Mouse (Mus musculus): ENCODE measurements at regions not wholly inside any gene's neighbourhood (a gene's known extent, or its start where the extent isn't known, plus 50 kb on each side); places are given as distances from the start of the nearest gene placed in this dataset.

- DNase-seq, result no peak
Measured at GRCm38 (mm10) chr2:74930702-74931101, 105.1 kb downstream of the Mtx2 start.

GRCm38 (mm10) chr2:74933190-74933589 is 107.6 kb downstream of the Mtx2 start:
- DNase-seq, result peak; percentile 44

GRCm38 (mm10) chr2:74933771-74934170 is 108.2 kb downstream of the Mtx2 start:
- no peak for DNase-seq

- no peak for DNase-seq
Measured at GRCm38 (mm10) chr2:74938711-74939110, 113.1 kb downstream of the Mtx2 start.

GRCm38 (mm10) chr2:74941966-74942365 is 116.4 kb downstream of the Mtx2 start:
- no peak for DNase-seq

GRCm38 (mm10) chr2:74942611-74943198 is 117.1 kb downstream of the Mtx2 start:
- no peak for DNase-seq

GRCm38 (mm10) chr2:74945185-74945749 is 119.7 kb downstream of the Mtx2 start:
- DNase-seq, result no peak

- DNase-seq, result no peak
Measured at GRCm38 (mm10) chr2:74951401-74952260, 126.0 kb downstream of the Mtx2 start.

GRCm38 (mm10) chr2:74954101-74954500 is 128.5 kb downstream of the Mtx2 start:
- DNase-seq, result no peak

GRCm38 (mm10) chr2:74955281-74956128 is 129.9 kb downstream of the Mtx2 start:
- DNase-seq, result no peak

GRCm38 (mm10) chr2:74956129-74956450 is 130.5 kb downstream of the Mtx2 start:
- DNase-seq, result no peak

- DNase-seq, result no peak
Measured at GRCm38 (mm10) chr2:74956556-74956955, 131.0 kb downstream of the Mtx2 start.

- no peak for DNase-seq
Measured at GRCm38 (mm10) chr2:74959936-74960335, 134.3 kb downstream of the Mtx2 start.

GRCm38 (mm10) chr2:74962416-74962815 is 136.8 kb downstream of the Mtx2 start:
- no peak for DNase-seq

- DNase-seq, result peak; percentile 93
Measured at GRCm38 (mm10) chr2:74964360-74964759, 138.8 kb downstream of the Mtx2 start.

- DNase-seq, result no peak
Measured at GRCm38 (mm10) chr2:74964980-74965379, 139.4 kb downstream of the Mtx2 start.

- DNase-seq, result peak; percentile 68
Measured at GRCm38 (mm10) chr2:74965384-74966060, 139.9 kb downstream of the Mtx2 start.

- DNase-seq, result no peak
Measured at GRCm38 (mm10) chr2:74970611-74971265, 145.1 kb downstream of the Mtx2 start.

GRCm38 (mm10) chr2:74973386-74973785 is 147.8 kb downstream of the Mtx2 start:
- DNase-seq, result peak; percentile 10

GRCm38 (mm10) chr2:74974595-74975325 is 149.2 kb downstream of the Mtx2 start:
- DNase-seq, result no peak

GRCm38 (mm10) chr2:74977348-74977747 is 151.7 kb downstream of the Mtx2 start:
- DNase-seq, result no peak

Data from heart, postnatal 4 days (tissue).